Comparison of ENCODE assay signal across 10 mouse cellular contexts in genomic region chr16:17432576-17432975, GRCm38 (mm10). TPM values are rescaled to one million over a fixed set of nuclear protein-coding genes. Genes with fewer than 3 reads are reported as not detected.
DNase-seq lines count a peak whose midpoint lies in the region; ATAC-seq and TF ChIP-seq lines count a peak whose summit lies in the region.
"Had no signal": no experiment of that assay in that cellular context is flagged by ENCODE, and none has a peak within 500 bp of the region (broad histone marks: within the 10 kb centered on the region; RNA-seq: fewer than 3 reads in every experiment).

No protein-coding gene starts in this region.

- H3K4me3 ChIP-seq in forebrain, embryonic 14.5 days (ENCODE audit: low read depth, low read length) = no peak overlapping the region
- H3K4me3 ChIP-seq in forebrain, embryonic 13.5 days = no peak overlapping the region
- H3K4me3 ChIP-seq in left cerebral cortex, adult 2 months = no peak overlapping the region
- H3K4me3 ChIP-seq: megakaryocyte, embryonic 14.5 days had no signal

- no peaks in the 10 kb centered on the region for H3K27me3 ChIP-seq in forebrain, embryonic 14.5 days (replicated peaks; ENCODE audit: control insufficient read depth, insufficient read depth, low read length)
- H3K27me3 ChIP-seq in forebrain, embryonic 13.5 days = no peaks in the 10 kb centered on the region
- no peaks in the 10 kb centered on the region for H3K27me3 ChIP-seq in Patski

- intact Hi-C loops in left cerebral cortex, adult 2 months (cut with DNase I) = no loop called here
- intact Hi-C loops in left cerebral cortex, postnatal 14 days (cut with DNase I) = no loop called here

- CTCF ChIA-PET in Patski (lab: Charles Lee) = interaction anchor here (1.5 to 1.7 kb wide), 2 partner anchors 15 to 27 kb away, joined by 3 read pairs; no protein-coding TSS in a partner anchor

- in situ Hi-C loops in Patski (cut with MboI; ENCODE audit: low pct_unique_long_range_greater_than_20kb) = no loop called here

- peaks cover 16% of the 10 kb centered on the region for H3K36me3 ChIP-seq in forebrain, embryonic 14.5 days (ENCODE audit: control insufficient read depth, insufficient read depth, low read length)
- peaks cover 23% of the 10 kb centered on the region for H3K36me3 ChIP-seq in forebrain, embryonic 13.5 days (ENCODE audit: poor library complexity, severe bottlenecking)

- H3K9me3 ChIP-seq in forebrain, embryonic 14.5 days (replicated peaks; ENCODE audit: control insufficient read depth, low read length) = no peaks in the 10 kb centered on the region
- H3K9me3 ChIP-seq in forebrain, embryonic 13.5 days (replicated peaks) = no peaks in the 10 kb centered on the region
- H3K9me3 ChIP-seq: megakaryocyte, embryonic 14.5 days had no signal

- ATAC-seq in forebrain, embryonic 14.5 days = no peak
- ATAC-seq in forebrain, embryonic 13.5 days = no peak
- no peak for ATAC-seq in Patski
- peak; percentile 48; the same call in 1 of the 2 replicates for ATAC-seq in megakaryocyte progenitor cell, adult 5-6 weeks (replicated peaks; ENCODE audit: poor library complexity)

- DNase-seq in forebrain, embryonic 14.5 days (ENCODE audit: low spot score) = peak; percentile 20
- no peak for DNase-seq in left cerebral cortex, adult 2 months (ENCODE audit: extremely low spot score in 1 of 2, low spot score in 2 of 2)
- no peak for DNase-seq in left cerebral cortex, postnatal 14 days (ENCODE audit: low spot score in 2 of 2)
- no peak for DNase-seq in Patski (ENCODE audit: low read depth, low spot score)
- no peak for DNase-seq in ovary, postnatal 36 days (ENCODE audit: low spot score)
- DNase-seq in spleen, postnatal 14 days (ENCODE audit: low spot score in 2 of 2) = no peak
- DNase-seq: cerebellum, postnatal 36 days had no signal

- POLR2A ChIA-PET in Patski (lab: Charles Lee) = interaction anchor here (0.9 kb wide), 1 partner anchor 20 kb away, joined by 5 read pairs; no protein-coding TSS in a partner anchor

- peak; percentile 57 for TF ChIP-seq CTCF in left cerebral cortex, adult 2 months (IDR thresholded peaks at IDR 0.05)
- TF ChIP-seq CTCF in Patski (IDR thresholded peaks at IDR 0.05) = peak; percentile 62

- WGBS in forebrain, embryonic 14.5 days = 82% methylated on average over 2 of the region's 2 CpGs
- 82% methylated on average over 2 of the region's 2 CpGs for WGBS in forebrain, embryonic 13.5 days

- no peak overlapping the region for H3K4me2 ChIP-seq in forebrain, embryonic 14.5 days (ENCODE audit: low read length)
- no peak overlapping the region for H3K4me2 ChIP-seq in forebrain, embryonic 13.5 days

- no peak overlapping the region for H3K27ac ChIP-seq in forebrain, embryonic 14.5 days (ENCODE audit: low read depth, low read length)
- no peak overlapping the region for H3K27ac ChIP-seq in forebrain, embryonic 13.5 days
- no peak overlapping the region for H3K27ac ChIP-seq in left cerebral cortex, adult 2 months

- no peak overlapping the region for H3K9ac ChIP-seq in forebrain, embryonic 14.5 days (ENCODE audit: low read length)
- no peak overlapping the region for H3K9ac ChIP-seq in forebrain, embryonic 13.5 days

- H3K4me1 ChIP-seq in forebrain, embryonic 14.5 days (ENCODE audit: control insufficient read depth, insufficient read depth, low read length) = no peaks in the 10 kb centered on the region
- no peaks in the 10 kb centered on the region for H3K4me1 ChIP-seq in forebrain, embryonic 13.5 days

RNA-seq across cellular contexts. Expression of gene Crkl, which starts 19.2 kb away (rescaled TPM):
- polyA plus RNA-seq in forebrain, embryonic 14.5 days (2014; fragmentation: Nextera tagmentation; extraction: Ambion mirVana) = 79.4 and 107 TPM in 2 replicates
- polyA plus RNA-seq in forebrain, embryonic 13.5 days (2015; fragmentation: Nextera tagmentation; extraction: Ambion mirVana) = 102 and 108 TPM in 2 replicates
- 10 to 100 TPM; 31.9 to 36.7 TPM for total RNA-seq in left cerebral cortex, adult 2 months (2021)
- 10 to 100 TPM; 27.0 to 34.0 TPM for total RNA-seq in left cerebral cortex, postnatal 14 days (2021)
- polyA plus RNA-seq in Patski (2021) = 27.1 TPM
- 24.6 and 25.9 TPM in 2 replicates for total RNA-seq in megakaryocyte progenitor cell, adult 5-6 weeks (2015)
- 17.8 and 18.5 TPM in 2 replicates for total RNA-seq in megakaryocyte progenitor cell, adult 5-6 weeks (2017)

RNA-seq across cellular contexts. Expression of gene Pi4ka, which starts 26.5 kb away (rescaled TPM):
- 49.6 and 51.0 TPM in 2 replicates for polyA plus RNA-seq in forebrain, embryonic 14.5 days (2014; fragmentation: Nextera tagmentation; extraction: Ambion mirVana)
- 44.1 and 50.0 TPM in 2 replicates for polyA plus RNA-seq in forebrain, embryonic 13.5 days (2015; fragmentation: Nextera tagmentation; extraction: Ambion mirVana)
- 100 to 1,000 TPM; 343 to 370 TPM for total RNA-seq in left cerebral cortex, adult 2 months (2021)
- 100 to 1,000 TPM; 258 to 275 TPM for total RNA-seq in left cerebral cortex, postnatal 14 days (2021)
- 81.9 TPM for polyA plus RNA-seq in Patski (2021)
- total RNA-seq in megakaryocyte progenitor cell, adult 5-6 weeks (2015) = 55.4 and 58.1 TPM in 2 replicates
- total RNA-seq in megakaryocyte progenitor cell, adult 5-6 weeks (2017) = 28.1 and 39.4 TPM in 2 replicates

RNA-seq across cellular contexts. Expression of gene Snap29, which starts 26.8 kb away (rescaled TPM):
- 11.1 and 11.6 TPM in 2 replicates for polyA plus RNA-seq in forebrain, embryonic 14.5 days (2014; fragmentation: Nextera tagmentation; extraction: Ambion mirVana)
- 18.2 and 20.8 TPM in 2 replicates for polyA plus RNA-seq in forebrain, embryonic 13.5 days (2015; fragmentation: Nextera tagmentation; extraction: Ambion mirVana)
- total RNA-seq in left cerebral cortex, adult 2 months (2021) = 10 to 100 TPM; 19.2 to 21.3 TPM
- 10 to 100 TPM; 26.7 to 29.3 TPM for total RNA-seq in left cerebral cortex, postnatal 14 days (2021)
- polyA plus RNA-seq in Patski (2021) = 28.3 TPM
- 16.5 and 18.5 TPM in 2 replicates for total RNA-seq in megakaryocyte progenitor cell, adult 5-6 weeks (2015)
- total RNA-seq in megakaryocyte progenitor cell, adult 5-6 weeks (2017) = 17.9 and 18.0 TPM in 2 replicates

RNA-seq across cellular contexts. Expression of gene Aifm3, which starts 56.8 kb away (rescaled TPM):
- 7.0 and 8.5 TPM in 2 replicates for polyA plus RNA-seq in forebrain, embryonic 14.5 days (2014; fragmentation: Nextera tagmentation; extraction: Ambion mirVana)
- polyA plus RNA-seq in forebrain, embryonic 13.5 days (2015; fragmentation: Nextera tagmentation; extraction: Ambion mirVana) = 8.6 and 10.4 TPM in 2 replicates
- total RNA-seq in left cerebral cortex, adult 2 months (2021) = 100 to 1,000 TPM; 148 to 171 TPM
- total RNA-seq in left cerebral cortex, postnatal 14 days (2021) = 10 to 100 TPM; 40.8 to 48.3 TPM
- polyA plus RNA-seq in Patski (2021) = 0.99 TPM
- not detected in 2 replicates for total RNA-seq in megakaryocyte progenitor cell, adult 5-6 weeks (2015)
- not detected in 2 replicates for total RNA-seq in megakaryocyte progenitor cell, adult 5-6 weeks (2017)

Comparison
In these comparisons a context has a peak if more than half of its experiments do, and no peak if none do; other contexts are left out.
1. RNA of gene Pi4ka, which starts 26.5 kb away (total RNA-seq): 343 to 370 TPM in left cerebral cortex, adult 2 months and 258 to 275 TPM in left cerebral cortex, postnatal 14 days; 28.1 to 58.1 TPM in megakaryocyte progenitor cell, adult 5-6 weeks; every median in the first group is over 4 times any median in the second.